Comparison of ENCODE assay signal across 31 mouse cellular contexts in genomic region chr15:101004538-101004937, GRCm38 (mm10). TPM values are rescaled to one million over a fixed set of nuclear protein-coding genes. Genes with fewer than 3 reads are reported as not detected.
A peak's percentile ranks its signal among the peaks of the same experiment; 100 is the strongest.
DNase-seq lines count a peak whose midpoint lies in the region; ATAC-seq and TF ChIP-seq lines count a peak whose summit lies in the region.
"Had no signal": no experiment of that assay in that cellular context is flagged by ENCODE, and none has a peak within 500 bp of the region (broad histone marks: within the 10 kb centered on the region; RNA-seq: fewer than 3 reads in every experiment).

No protein-coding gene starts in this region.

- H3K9me3 ChIP-seq in midbrain, embryonic 11.5 days (ENCODE audit: control insufficient read depth, low read length), result no peaks in the 10 kb centered on the region
- H3K9me3 ChIP-seq in midbrain, embryonic 15.5 days, result no peaks in the 10 kb centered on the region
- H3K9me3 ChIP-seq in forebrain, embryonic 15.5 days, result no peaks in the 10 kb centered on the region
- H3K9me3 ChIP-seq: embryonic facial prominence, embryonic 15.5 days; forebrain, embryonic 10.5 days; forebrain, embryonic 12.5 days had no signal

- H3K36me3 ChIP-seq in midbrain, embryonic 11.5 days (ENCODE audit: control insufficient read depth, insufficient read depth, low read length), result no peaks in the 10 kb centered on the region
- H3K36me3 ChIP-seq in midbrain, embryonic 15.5 days (replicated peaks), result no peaks in the 10 kb centered on the region
- no peaks in the 10 kb centered on the region for H3K36me3 ChIP-seq in forebrain, embryonic 15.5 days
- H3K36me3 ChIP-seq: embryonic facial prominence, embryonic 15.5 days; forebrain, embryonic 10.5 days had no signal

- no peak for TF ChIP-seq CTCF in layer of hippocampus, adult 2 months (conservative IDR thresholded peaks at IDR 0.05)
- TF ChIP-seq CTCF in cortical plate, adult 2 months (IDR thresholded peaks at IDR 0.05; ENCODE audit: extremely low read depth, insufficient read depth, low read length), result no peak

- 80% methylated on average over 3 of the region's 3 CpGs for WGBS in midbrain, embryonic 11.5 days
- WGBS in midbrain, embryonic 15.5 days, result 55% methylated on average over 3 of the region's 3 CpGs
- WGBS in forebrain, embryonic 15.5 days, result 58% methylated on average over 3 of the region's 3 CpGs

- H3K9ac ChIP-seq in midbrain, embryonic 11.5 days (ENCODE audit: low read length), result no peak overlapping the region
- no peak overlapping the region for H3K9ac ChIP-seq in midbrain, embryonic 15.5 days
- H3K9ac ChIP-seq in forebrain, embryonic 15.5 days (replicated peaks), result no peak overlapping the region
- H3K9ac ChIP-seq: embryonic facial prominence, embryonic 15.5 days; forebrain, embryonic 12.5 days; forebrain, postnatal 0 days had no signal

- peaks cover 5% of the 10 kb centered on the region; the same call in 1 of the 2 replicates for H3K4me1 ChIP-seq in midbrain, embryonic 11.5 days (ENCODE audit: control insufficient read depth, insufficient read depth, low read length)
- H3K4me1 ChIP-seq in midbrain, embryonic 15.5 days, result peaks cover 5% of the 10 kb centered on the region; the same call in 1 of the 2 replicates
- peaks cover 19% of the 10 kb centered on the region for H3K4me1 ChIP-seq in cortical plate, adult 2 months (ENCODE audit: control insufficient read depth, insufficient read depth, low read length)
- H3K4me1 ChIP-seq in forebrain, embryonic 15.5 days, result peaks cover 15% of the 10 kb centered on the region

- H3K27me3 ChIP-seq in midbrain, embryonic 11.5 days (ENCODE audit: control insufficient read depth, insufficient read depth, low read length), result no peaks in the 10 kb centered on the region
- H3K27me3 ChIP-seq in midbrain, embryonic 15.5 days (replicated peaks), result no peaks in the 10 kb centered on the region
- H3K27me3 ChIP-seq in forebrain, embryonic 15.5 days, result no peaks in the 10 kb centered on the region
- H3K27me3 ChIP-seq: embryonic facial prominence, embryonic 15.5 days had no signal

- no peak for DNase-seq in layer of hippocampus, adult 2 months (ENCODE audit: low spot score in 2 of 2)
- no peak for DNase-seq in layer of hippocampus, adult 8-10 months (ENCODE audit: low spot score in 2 of 2)
- DNase-seq in midbrain, embryonic 11.5 days (ENCODE audit: low spot score, missing footprints), result peak; percentile 66
- peak; percentile 23 for DNase-seq in brain, adult 2 months (ENCODE audit: low read depth, low spot score)
- DNase-seq: adrenal gland, adult 8-10 months; adrenal gland, postnatal 14 days; adrenal gland, postnatal 36 days; cerebellum, adult 11 months; cerebellum, adult 18-20 months; cerebellum, adult 8-10 months; cerebellum, adult 9-11 months; cerebellum, postnatal 14 days; cerebellum, postnatal 36 days; forebrain, postnatal 0 days had no signal

- no peak overlapping the region for H3K4me3 ChIP-seq in layer of hippocampus, adult 2 months
- H3K4me3 ChIP-seq in midbrain, embryonic 11.5 days (ENCODE audit: low read depth, low read length), result no peak overlapping the region
- no peak overlapping the region for H3K4me3 ChIP-seq in midbrain, embryonic 15.5 days
- H3K4me3 ChIP-seq in cortical plate, adult 2 months (ENCODE audit: insufficient read depth, low read length), result no peak overlapping the region
- H3K4me3 ChIP-seq in forebrain, embryonic 15.5 days, result no peak overlapping the region
- H3K4me3 ChIP-seq: embryonic facial prominence, embryonic 15.5 days; erythroblast, embryonic 14.5 days; forebrain, embryonic 10.5 days; forebrain, embryonic 12.5 days had no signal

- peak overlapping the region; percentile 44; the same call in 1 of the 2 replicates for H3K27ac ChIP-seq in layer of hippocampus, adult 2 months
- no peak overlapping the region for H3K27ac ChIP-seq in midbrain, embryonic 11.5 days (ENCODE audit: low read depth, low read length)
- no peak overlapping the region for H3K27ac ChIP-seq in midbrain, embryonic 15.5 days
- peak overlapping the region; percentile 80 for H3K27ac ChIP-seq in cortical plate, adult 2 months (ENCODE audit: insufficient read depth, low read length)
- H3K27ac ChIP-seq in forebrain, embryonic 15.5 days (replicated peaks), result no peak overlapping the region
- H3K27ac ChIP-seq: embryonic facial prominence, embryonic 15.5 days; forebrain, embryonic 10.5 days; forebrain, embryonic 12.5 days had no signal

- no peak for TF ChIP-seq POLR2A in cortical plate, adult 2 months (IDR thresholded peaks at IDR 0.05; ENCODE audit: extremely low read depth, insufficient read depth, low read length)

- ATAC-seq in midbrain, embryonic 11.5 days (ENCODE audit: low FRiP score), result no peak
- ATAC-seq in midbrain, embryonic 15.5 days (replicated peaks), result no peak
- no peak for ATAC-seq in forebrain, embryonic 15.5 days (replicated peaks)
- ATAC-seq in megakaryocyte, adult 5-6 weeks (ENCODE audit: poor library complexity, severe bottlenecking), result no peak
- ATAC-seq: activated CD4-positive, CD25-positive, alpha-beta regulatory T cell, adult 4 months; forebrain, embryonic 14.5 days; forebrain, postnatal 0 days had no signal

- no peak overlapping the region for H3K4me2 ChIP-seq in midbrain, embryonic 11.5 days
- H3K4me2 ChIP-seq in midbrain, embryonic 15.5 days, result no peak overlapping the region
- H3K4me2 ChIP-seq in forebrain, embryonic 15.5 days (replicated peaks), result no peak overlapping the region
- H3K4me2 ChIP-seq: embryonic facial prominence, embryonic 15.5 days; forebrain, embryonic 12.5 days had no signal

RNA-seq across cellular contexts. Expression of gene Gm47841, which starts 42.7 kb away (rescaled TPM):
- not detected for total RNA-seq in layer of hippocampus, adult 2 months (2021)
- total RNA-seq in layer of hippocampus, adult 8-10 months (2022), result not detected
- polyA plus RNA-seq in midbrain, embryonic 11.5 days (2014; fragmentation: Nextera tagmentation; extraction: Ambion mirVana), result not detected in 2 replicates
- polyA plus RNA-seq in midbrain, embryonic 15.5 days (2015; fragmentation: Nextera tagmentation; extraction: Ambion mirVana), result not detected in 2 replicates
- not detected in 2 replicates for polyA plus RNA-seq in cortical plate, adult 2 months (2012; rRNA removed)
- not detected in 2 replicates for polyA plus RNA-seq in forebrain, embryonic 15.5 days (2015; fragmentation: Nextera tagmentation; extraction: Ambion mirVana)
- total RNA-seq in megakaryocyte, adult 5-6 weeks (2015), result not detected in 2 replicates
- not detected in 2 replicates for total RNA-seq in megakaryocyte, adult 5-6 weeks (2017)
- total RNA-seq: adrenal gland, adult 18-20 months; adrenal gland, postnatal 14 days; common myeloid progenitor, adult 5-6 weeks; ES-E14; forebrain, postnatal 0 days; MEL had no signal
- polyA plus RNA-seq: activated CD4-positive, CD25-positive, alpha-beta regulatory T cell, adult 4 months; brain, embryonic 14.5 days; C2C12; embryonic facial prominence, embryonic 11.5 days; embryonic facial prominence, embryonic 15.5 days; erythroblast, embryonic 14.5 days; forebrain, embryonic 10.5 days; forebrain, embryonic 12.5 days; forebrain, embryonic 14.5 days; forebrain, postnatal 0 days had no signal

Comparison
In these comparisons a context has a peak if more than half of its experiments do, and no peak if none do; other contexts are left out.
1. DNase-seq: peak in midbrain, embryonic 11.5 days (single experiment) and brain, adult 2 months (single experiment); none in layer of hippocampus, adult 2 months (0 of 2) and layer of hippocampus, adult 8-10 months (0 of 2).
2. H3K27ac ChIP-seq: peak in layer of hippocampus, adult 2 months (single experiment) and cortical plate, adult 2 months (single experiment); none in midbrain, embryonic 11.5 days (single experiment), midbrain, embryonic 15.5 days (single experiment) and forebrain, embryonic 15.5 days (single experiment).